Mouse (Mus musculus): ENCODE measurements around the gene Gsn.

DNA sequence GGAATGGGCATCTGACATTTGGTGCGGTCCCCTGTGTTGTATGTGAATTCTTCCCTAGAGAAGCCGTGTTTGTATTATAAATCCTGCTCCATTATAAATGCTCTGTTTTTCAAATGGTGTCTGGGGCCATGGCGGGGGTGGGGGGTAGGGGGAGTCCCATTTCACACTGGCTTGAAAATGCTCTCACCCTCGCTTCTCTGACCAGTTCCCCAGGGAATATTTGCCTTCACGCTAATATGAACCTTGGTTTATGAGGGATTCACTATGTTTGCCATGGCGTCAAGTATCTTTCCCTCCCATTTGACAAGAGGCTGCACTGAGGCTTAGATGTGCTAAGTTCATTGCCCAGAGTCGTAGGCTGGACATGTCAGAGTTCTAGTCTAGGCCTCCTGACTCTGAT lies 718 bp upstream of the Gsn start:
- TF ChIP-seq CHD2 (IDR thresholded peaks at IDR 0.05; ENCODE audit: low read depth, low read length) (no peak), ZC3H11A (IDR thresholded peaks at IDR 0.05; ENCODE audit: borderline replicate concordance, low read depth, low read length) (no peak)

Measured in ES-E14 (cell line).